Mouse (Mus musculus) spleen, postnatal 4 days (tissue): Measurements from ENCODE around the gene Cryzl2.

Source experiments
- DNase-seq, 2 experiments: peaks; one replicate each; pipeline ENCODE4 v3.0.0; 2022; ENCODE audit warnings: low spot score in 2 of 2

The Cryzl2 gene

GRCm38 (mm10) chr1:157525692-157526354, 67.4 kb downstream of the Cryzl2 start:
- DNase-seq: no peak

GRCm38 (mm10) chr1:157526625-157527024, 68.2 kb downstream of the Cryzl2 start:
- no peak for DNase-seq

- DNase-seq: no peak
These were observed 74.6 kb downstream of the Cryzl2 start for GRCm38 (mm10) chr1:157532826-157533460.

- DNase-seq: no peak
These were observed 77.2 kb downstream of the Cryzl2 start for GRCm38 (mm10) chr1:157535571-157535970.

DNA sequence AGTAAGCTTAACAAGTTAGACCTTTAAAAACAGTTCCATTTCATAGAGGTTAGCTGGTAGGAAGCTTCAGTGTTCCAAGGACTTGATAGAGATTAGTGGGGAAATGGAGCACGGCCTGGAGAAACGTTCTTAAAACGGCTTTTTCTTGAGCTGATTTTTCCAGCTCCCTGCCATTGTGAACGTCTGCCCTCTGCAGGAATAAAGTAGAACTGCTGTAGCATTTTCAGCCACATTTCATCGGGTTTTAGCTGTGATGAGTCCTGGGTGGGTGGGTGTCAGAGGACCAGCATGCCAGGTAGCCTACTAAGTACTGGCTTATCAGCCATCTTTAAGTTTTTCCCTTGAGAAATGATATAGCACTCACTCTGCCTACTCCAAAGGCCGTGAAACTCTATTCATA, 78.1 kb downstream of the Cryzl2 start:
- no peak for DNase-seq

GRCm38 (mm10) chr1:157537636-157538035, 79.3 kb downstream of the Cryzl2 start:
- DNase-seq: peak in 1 of 2 experiments; percentile 30
